Mouse (Mus musculus): ENCODE measurements at regions not wholly inside any gene's neighbourhood (a gene's known extent, or its start where the extent isn't known, plus 50 kb on each side); places are given as distances from the start of the nearest gene placed in this dataset.
A peak's percentile ranks its signal among the peaks of the same experiment; 100 is the strongest.

GRCm38 (mm10) chr14:106412917-106413558 lies 307.0 kb downstream of the Trim52 start:
- H3K27ac ChIP-seq = no peak overlapping the region
- no peaks in the 10 kb centered on the region for H3K4me1 ChIP-seq (ENCODE audit: insufficient read depth, low read length)
- no peaks in the 10 kb centered on the region for H3K27me3 ChIP-seq (ENCODE audit: insufficient read depth, low read length)
- H3K9ac ChIP-seq (replicated peaks; ENCODE audit: low read length) = no peak overlapping the region
- H3K36me3 ChIP-seq (ENCODE audit: insufficient read depth, low read length) = no peaks in the 10 kb centered on the region
- no peak overlapping the region for H3K4me3 ChIP-seq (ENCODE audit: low read length)
- no peak for TF ChIP-seq CTCF (IDR thresholded peaks at IDR 0.05; ENCODE audit: low read depth)
- H3K9me3 ChIP-seq (ENCODE audit: low read length) = no peaks in the 10 kb centered on the region
- H3K4me2 ChIP-seq (ENCODE audit: low read depth, low read length) = no peak overlapping the region
- WGBS = 87% methylated on average over 2 of the region's 2 CpGs
- DNase-seq (ENCODE audit: low spot score) (no peak), ATAC-seq (no peak)

- Histone ChIP-seq H3K27me3 (ENCODE audit: insufficient read depth, low read length) (no peaks in the 10 kb centered on the region), H3K4me2 (ENCODE audit: low read depth, low read length) (no peak overlapping the region), H3K4me3 (ENCODE audit: low read length) (no peak overlapping the region), H3K9me3 (ENCODE audit: low read length) (no peaks in the 10 kb centered on the region), H3K4me1 (ENCODE audit: insufficient read depth, low read length) (no peaks in the 10 kb centered on the region), H3K9ac (replicated peaks; ENCODE audit: low read length) (no peak overlapping the region), H3K27ac (no peak overlapping the region), H3K36me3 (ENCODE audit: insufficient read depth, low read length) (no peaks in the 10 kb centered on the region)
- ATAC-seq = no peak
- no peak for DNase-seq (ENCODE audit: low spot score)
- 64% methylated on average over 4 of the region's 4 CpGs for WGBS
- no peak for TF ChIP-seq CTCF (IDR thresholded peaks at IDR 0.05; ENCODE audit: low read depth)
Observed at GRCm38 (mm10) chr14:106424714-106425113, 318.7 kb downstream of the Trim52 start.

- H3K9ac ChIP-seq (replicated peaks; ENCODE audit: low read length) = no peak overlapping the region
- H3K27ac ChIP-seq = no peak overlapping the region
- H3K4me1 ChIP-seq (ENCODE audit: insufficient read depth, low read length) = no peaks in the 10 kb centered on the region
- no peak overlapping the region for H3K4me3 ChIP-seq (ENCODE audit: low read length)
- no peaks in the 10 kb centered on the region for H3K9me3 ChIP-seq (ENCODE audit: low read length)
- no peaks in the 10 kb centered on the region for H3K27me3 ChIP-seq (ENCODE audit: insufficient read depth, low read length)
- DNase-seq (ENCODE audit: low spot score) (no peak), ATAC-seq (no peak)
- no peak overlapping the region for H3K4me2 ChIP-seq (ENCODE audit: low read depth, low read length)
- no peaks in the 10 kb centered on the region for H3K36me3 ChIP-seq (ENCODE audit: insufficient read depth, low read length)
- WGBS = 85% methylated on average over 2 of the region's 2 CpGs
- no peak for TF ChIP-seq CTCF (IDR thresholded peaks at IDR 0.05; ENCODE audit: low read depth)
Observed at GRCm38 (mm10) chr14:106428594-106428993, 322.6 kb downstream of the Trim52 start.

- H3K27ac ChIP-seq = no peak overlapping the region
- ATAC-seq = peak; percentile 67; the same call in 1 of the 2 replicates
- peak; percentile 88 for TF ChIP-seq CTCF (IDR thresholded peaks at IDR 0.05; ENCODE audit: low read depth)
- H3K9me3 ChIP-seq (ENCODE audit: low read length) = no peaks in the 10 kb centered on the region
- no peak overlapping the region for H3K4me2 ChIP-seq (ENCODE audit: low read depth, low read length)
- H3K36me3 ChIP-seq (ENCODE audit: insufficient read depth, low read length) = no peaks in the 10 kb centered on the region
- H3K27me3 ChIP-seq (ENCODE audit: insufficient read depth, low read length) = no peaks in the 10 kb centered on the region
- WGBS = 15% methylated on average over 5 of the region's 5 CpGs
- H3K9ac ChIP-seq (replicated peaks; ENCODE audit: low read length) = no peak overlapping the region
- H3K4me1 ChIP-seq (ENCODE audit: insufficient read depth, low read length) = no peaks in the 10 kb centered on the region
- DNase-seq (ENCODE audit: low spot score) = peak; percentile 88
- H3K4me3 ChIP-seq (ENCODE audit: low read length) = no peak overlapping the region
Observed at GRCm38 (mm10) chr14:106439282-106439681, 333.3 kb downstream of the Trim52 start.

- no peak for TF ChIP-seq CTCF (IDR thresholded peaks at IDR 0.05; ENCODE audit: low read depth)
- ATAC-seq (no peak), DNase-seq (ENCODE audit: low spot score) (no peak)
- H3K27ac ChIP-seq = no peak overlapping the region
- no peak overlapping the region for H3K9ac ChIP-seq (replicated peaks; ENCODE audit: low read length)
- H3K27me3 ChIP-seq (ENCODE audit: insufficient read depth, low read length) = no peaks in the 10 kb centered on the region
- H3K4me3 ChIP-seq (ENCODE audit: low read length) = no peak overlapping the region
- no peaks in the 10 kb centered on the region for H3K4me1 ChIP-seq (ENCODE audit: insufficient read depth, low read length)
- 92% methylated on average over 7 of the region's 7 CpGs for WGBS
- H3K36me3 ChIP-seq (ENCODE audit: insufficient read depth, low read length) = no peaks in the 10 kb centered on the region
- no peaks in the 10 kb centered on the region for H3K9me3 ChIP-seq (ENCODE audit: low read length)
- no peak overlapping the region for H3K4me2 ChIP-seq (ENCODE audit: low read depth, low read length)
Observed at GRCm38 (mm10) chr14:106489074-106489473, 383.1 kb downstream of the Trim52 start.

GRCm38 (mm10) chr14:106491389-106491788 lies 385.4 kb downstream of the Trim52 start:
- no peak for DNase-seq (ENCODE audit: low spot score)
- H3K36me3 ChIP-seq (ENCODE audit: insufficient read depth, low read length) = no peaks in the 10 kb centered on the region
- no peak overlapping the region for H3K4me3 ChIP-seq (ENCODE audit: low read length)
- H3K9me3 ChIP-seq (ENCODE audit: low read length) = no peaks in the 10 kb centered on the region
- no peak for ATAC-seq
- WGBS = 88% methylated on average over 4 of the region's 4 CpGs
- no peaks in the 10 kb centered on the region for H3K27me3 ChIP-seq (ENCODE audit: insufficient read depth, low read length)
- TF ChIP-seq CTCF (IDR thresholded peaks at IDR 0.05; ENCODE audit: low read depth) = no peak
- H3K4me2 ChIP-seq (ENCODE audit: low read depth, low read length) = no peak overlapping the region
- no peak overlapping the region for H3K27ac ChIP-seq
- H3K4me1 ChIP-seq (ENCODE audit: insufficient read depth, low read length) = no peaks in the 10 kb centered on the region
- H3K9ac ChIP-seq (replicated peaks; ENCODE audit: low read length) = no peak overlapping the region

- peak overlapping the region; percentile 46 for H3K4me2 ChIP-seq (ENCODE audit: low read depth, low read length)
- no peaks in the 10 kb centered on the region for H3K4me1 ChIP-seq (ENCODE audit: insufficient read depth, low read length)
- H3K4me3 ChIP-seq (ENCODE audit: low read length) = peak overlapping the region; percentile 13; the same call in 1 of the 2 replicates
- no peaks in the 10 kb centered on the region for H3K36me3 ChIP-seq (ENCODE audit: insufficient read depth, low read length)
- peak; percentile 66 for ATAC-seq
- no peak overlapping the region for H3K27ac ChIP-seq
- 38% methylated on average over 19 of the region's 19 CpGs for WGBS
- H3K9me3 ChIP-seq (ENCODE audit: low read length) = no peaks in the 10 kb centered on the region
- peak overlapping the region; percentile 33; the same call in 1 of the 2 replicates for H3K9ac ChIP-seq (replicated peaks; ENCODE audit: low read length)
- peak; percentile 81 for TF ChIP-seq CTCF (IDR thresholded peaks at IDR 0.05; ENCODE audit: low read depth)
- no peaks in the 10 kb centered on the region for H3K27me3 ChIP-seq (ENCODE audit: insufficient read depth, low read length)
- DNase-seq (ENCODE audit: low spot score) = peak; percentile 88
Observed at GRCm38 (mm10) chr14:106500344-106501135, 394.5 kb downstream of the Trim52 start.

Measured in hindbrain, postnatal 0 days (tissue).